Mouse (Mus musculus): ENCODE results near the gene Mapkapk3. TPM values are rescaled to one million over a fixed set of nuclear protein-coding genes. Genes with fewer than 3 reads are reported as not detected.

Gene Mapkapk3
- total and polyA plus RNA-seq, 3 experiments = 26.1 to 36.0 (median 29.0) TPM

DNA sequence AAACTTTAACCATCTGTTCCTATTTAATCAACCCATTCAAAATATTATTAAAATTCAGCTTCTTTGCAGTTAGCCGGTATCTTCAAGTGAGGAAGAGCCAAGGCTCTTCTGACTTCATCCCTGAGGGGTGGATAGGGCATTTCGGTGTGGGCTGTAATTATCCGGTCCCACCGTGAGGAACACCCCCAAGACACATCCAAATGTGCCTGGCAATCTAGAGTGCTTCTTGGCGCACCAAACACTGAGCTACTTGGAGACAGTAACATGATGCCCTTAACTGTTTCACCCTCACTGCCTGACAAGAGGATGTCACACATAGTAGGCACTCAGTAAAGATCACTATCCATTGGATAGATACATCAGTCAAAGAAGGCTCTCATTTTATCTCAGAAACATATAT, 53.5 kb downstream of the Mapkapk3 start:
- Histone ChIP-seq H3K27me3 (ENCODE audit: control insufficient read depth, insufficient read depth, low read length) (peaks cover 12% of the 10 kb centered on the region), H3K4me1 (ENCODE audit: control insufficient read depth, insufficient read depth, low read length) (no peaks in the 10 kb centered on the region), H3K36me3 (ENCODE audit: control insufficient read depth, insufficient read depth, low read length) (no peaks in the 10 kb centered on the region), H3K9ac (ENCODE audit: low read depth, low read length) (no peak overlapping the region), H3K4me3 (no peak overlapping the region), H3K27ac (no peak overlapping the region), H3K79me2 (replicated peaks; ENCODE audit: control insufficient read depth, insufficient read depth, low read length) (no peaks in the 10 kb centered on the region)
- no peak for DNase-seq
- TF ChIP-seq POLR2A (IDR thresholded peaks at IDR 0.05; ENCODE audit: insufficient read depth, low read depth, low read length) (no peak), CTCF (IDR thresholded peaks at IDR 0.05) (no peak), EP300 (IDR thresholded peaks at IDR 0.05; ENCODE audit: insufficient read depth, low read depth, low read length) (no peak)
- intact Hi-C loops (cut with DNase I) = no loop called here
- WGBS = 65% methylated on average over 5 of the region's 5 CpGs

GRCm38 (mm10) chr9:107235261-107235660, 54.4 kb downstream of the Mapkapk3 start:
- no peaks in the 10 kb centered on the region; the same call in 1 of the 2 replicates for H3K4me1 ChIP-seq (ENCODE audit: control insufficient read depth, insufficient read depth, low read length)

GRCm38 (mm10) chr9:107232140-107232539, 57.5 kb downstream of the Mapkapk3 start:
- DNase-seq = no peak
- H3K79me2 ChIP-seq (replicated peaks; ENCODE audit: control insufficient read depth, insufficient read depth, low read length) = no peaks in the 10 kb centered on the region
- TF ChIP-seq EP300 (IDR thresholded peaks at IDR 0.05; ENCODE audit: insufficient read depth, low read depth, low read length) (no peak), POLR2A (IDR thresholded peaks at IDR 0.05; ENCODE audit: insufficient read depth, low read depth, low read length) (no peak)
- H3K4me3 ChIP-seq = peak overlapping the region; percentile 58
- no peaks in the 10 kb centered on the region for H3K36me3 ChIP-seq (ENCODE audit: control insufficient read depth, insufficient read depth, low read length)
- H3K9ac ChIP-seq (ENCODE audit: low read depth, low read length) = no peak overlapping the region
- peaks cover 14% of the 10 kb centered on the region for H3K27me3 ChIP-seq (ENCODE audit: control insufficient read depth, insufficient read depth, low read length)
- intact Hi-C loops (cut with DNase I) = no loop called here
- 23% methylated on average over 9 of the region's 9 CpGs for WGBS
- no peaks in the 10 kb centered on the region; the same call in 1 of the 2 replicates for H3K4me1 ChIP-seq (ENCODE audit: control insufficient read depth, insufficient read depth, low read length)
- no peak overlapping the region for H3K27ac ChIP-seq

More at GRCm38 (mm10) chr9:107235261-107235660, 54.4 kb downstream of the Mapkapk3 start:
- no peak for DNase-seq
- Histone ChIP-seq H3K4me3 (no peak overlapping the region), H3K79me2 (replicated peaks; ENCODE audit: control insufficient read depth, insufficient read depth, low read length) (no peaks in the 10 kb centered on the region), H3K27ac (no peak overlapping the region), H3K36me3 (ENCODE audit: control insufficient read depth, insufficient read depth, low read length) (no peaks in the 10 kb centered on the region), H3K9ac (ENCODE audit: low read depth, low read length) (no peak overlapping the region), H3K27me3 (ENCODE audit: control insufficient read depth, insufficient read depth, low read length) (peaks cover 12% of the 10 kb centered on the region)
- WGBS = 35% methylated on average over 5 of the region's 5 CpGs
- TF ChIP-seq EP300 (IDR thresholded peaks at IDR 0.05; ENCODE audit: insufficient read depth, low read depth, low read length) (no peak), CTCF (IDR thresholded peaks at IDR 0.05) (no peak), POLR2A (IDR thresholded peaks at IDR 0.05; ENCODE audit: insufficient read depth, low read depth, low read length) (no peak)
- intact Hi-C loops (cut with DNase I) = no loop called here

DNA sequence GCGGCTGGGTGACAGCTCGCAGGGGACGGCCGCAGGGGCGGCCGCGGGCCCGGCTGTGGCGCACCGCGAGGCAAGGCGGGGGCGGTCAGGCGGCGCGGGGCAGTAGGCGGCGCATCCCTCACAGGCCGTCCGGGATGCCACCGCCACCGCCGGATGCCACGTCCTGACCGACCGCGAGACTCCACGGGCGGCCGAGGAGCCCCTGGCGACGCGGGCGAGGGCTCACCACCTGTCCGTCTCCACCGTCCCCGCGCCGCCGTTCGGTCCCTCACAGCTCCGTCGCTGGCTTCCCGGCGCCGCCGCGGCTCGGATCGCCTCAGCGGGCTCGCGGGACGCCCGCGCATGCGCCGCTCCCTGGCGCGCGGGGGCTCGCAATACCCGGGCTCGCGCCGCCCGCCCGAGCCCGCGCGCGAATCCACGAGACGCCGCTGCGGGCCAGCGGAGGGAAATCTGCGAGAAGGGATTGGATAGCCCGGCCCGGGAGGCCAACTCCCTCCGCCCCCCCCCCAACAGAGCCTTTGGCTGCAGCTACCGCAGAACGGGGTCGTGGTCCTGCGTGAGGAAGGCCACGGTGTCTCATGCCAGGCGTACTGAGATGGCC, 58.0 kb downstream of the Mapkapk3 start, which contains the start of gene Dock3:
Gene Dock3 (minus strand): TSS at position 371 of the 601 bp plus-strand sequence.
- WGBS = under 1% methylated on average over 87 of the region's 87 CpGs
- Histone ChIP-seq H3K9ac (ENCODE audit: low read depth, low read length) (peak within 1 kb of the TSS; percentile 56), H3K27ac (no peak within 1 kb of the TSS), H3K36me3 (ENCODE audit: control insufficient read depth, insufficient read depth, low read length) (no peaks in the 10 kb centered on the region), H3K79me2 (replicated peaks; ENCODE audit: control insufficient read depth, insufficient read depth, low read length) (no peaks in the 10 kb centered on the region), H3K27me3 (ENCODE audit: control insufficient read depth, insufficient read depth, low read length) (peaks cover 14% of the 10 kb centered on the region), H3K4me1 (ENCODE audit: control insufficient read depth, insufficient read depth, low read length) (no peaks in the 10 kb centered on the region; the same call in 1 of the 2 replicates), H3K4me3 (peak within 1 kb of the TSS; percentile 58)
- peak; percentile 76 for DNase-seq
- intact Hi-C loops (cut with DNase I) = no loop called here
- TF ChIP-seq CTCF (IDR thresholded peaks at IDR 0.05) (no peak), POLR2A (IDR thresholded peaks at IDR 0.05; ENCODE audit: insufficient read depth, low read depth, low read length) (no peak), EP300 (IDR thresholded peaks at IDR 0.05; ENCODE audit: insufficient read depth, low read depth, low read length) (no peak)

GRCm38 (mm10) chr9:107230991-107231538, 58.6 kb downstream of the Mapkapk3 start:
- peak overlapping the region; percentile 56 for H3K9ac ChIP-seq (ENCODE audit: low read depth, low read length)
- intact Hi-C loops (cut with DNase I) = no loop called here
- TF ChIP-seq EP300 (IDR thresholded peaks at IDR 0.05; ENCODE audit: insufficient read depth, low read depth, low read length) (no peak), POLR2A (IDR thresholded peaks at IDR 0.05; ENCODE audit: insufficient read depth, low read depth, low read length) (no peak), CTCF (IDR thresholded peaks at IDR 0.05) (peak; percentile 28; the same call in 1 of the 2 replicates)

DNA sequence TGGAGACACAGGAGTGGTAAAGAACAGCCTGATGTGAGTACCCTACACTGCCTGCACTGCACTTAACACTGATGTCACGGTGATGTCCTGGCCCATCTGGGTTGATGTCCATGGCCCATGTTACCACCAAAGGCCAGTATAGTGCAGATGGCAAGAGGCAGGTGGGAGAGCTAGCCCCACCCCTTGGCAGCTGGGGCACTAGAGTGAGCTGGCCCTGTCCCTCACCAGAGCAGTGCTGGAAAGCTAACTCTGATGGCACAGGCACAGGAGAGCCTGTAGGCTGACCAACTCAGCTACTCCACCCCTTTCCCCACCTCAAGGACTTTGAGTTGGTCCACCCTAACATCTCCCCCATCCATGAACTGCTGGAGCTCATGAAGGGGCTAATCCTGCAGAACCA, 65.1 kb downstream of the Mapkapk3 start:
- Histone ChIP-seq H3K27ac (no peak overlapping the region), H3K36me3 (ENCODE audit: control insufficient read depth, insufficient read depth, low read length) (no peaks in the 10 kb centered on the region), H3K27me3 (ENCODE audit: control insufficient read depth, insufficient read depth, low read length) (peaks cover 4% of the 10 kb centered on the region; the same call in 1 of the 2 replicates), H3K79me2 (replicated peaks; ENCODE audit: control insufficient read depth, insufficient read depth, low read length) (no peaks in the 10 kb centered on the region), H3K4me3 (no peak overlapping the region), H3K4me1 (ENCODE audit: control insufficient read depth, insufficient read depth, low read length) (no peaks in the 10 kb centered on the region), H3K9ac (ENCODE audit: low read depth, low read length) (no peak overlapping the region)
- TF ChIP-seq EP300 (IDR thresholded peaks at IDR 0.05; ENCODE audit: insufficient read depth, low read depth, low read length) = no peak
- TF ChIP-seq CTCF (IDR thresholded peaks at IDR 0.05) = no peak
- no peak for TF ChIP-seq POLR2A (IDR thresholded peaks at IDR 0.05; ENCODE audit: insufficient read depth, low read depth, low read length)
- intact Hi-C loops (cut with DNase I) = no loop called here
- WGBS = 83% methylated on average over 1 of the region's 1 CpGs
- DNase-seq = no peak

More at GRCm38 (mm10) chr9:107230991-107231538, 58.6 kb downstream of the Mapkapk3 start:
- H3K27me3 ChIP-seq (ENCODE audit: control insufficient read depth, insufficient read depth, low read length) = peaks cover 15% of the 10 kb centered on the region
- peak overlapping the region; percentile 58 for H3K4me3 ChIP-seq
- DNase-seq = peak in 1 of 2 experiments; percentile 34
- WGBS = 5% methylated on average over 43 of the region's 50 CpGs
- no peaks in the 10 kb centered on the region; the same call in 1 of the 2 replicates for H3K4me1 ChIP-seq (ENCODE audit: control insufficient read depth, insufficient read depth, low read length)
- no peaks in the 10 kb centered on the region for H3K79me2 ChIP-seq (replicated peaks; ENCODE audit: control insufficient read depth, insufficient read depth, low read length)
- H3K36me3 ChIP-seq (ENCODE audit: control insufficient read depth, insufficient read depth, low read length) = no peaks in the 10 kb centered on the region
- no peak overlapping the region for H3K27ac ChIP-seq

Small RNA genes within 50 kb of the gene (microRNA-seq; reads per million reads assigned to microRNA genes)
- gene Gm22238 = 0 to 0.77 reads per million in 2 experiments

Other genes starting within 250 kb of the Mapkapk3 start
- 1 to 10 TPM; 6.6 to 9.0 TPM for gene Dock3, start 58.0 kb downstream of the Mapkapk3 start, total RNA-seq (2021)
- 0.26 and 1.0 TPM in 2 replicates for gene Dock3, start 58.0 kb downstream of the Mapkapk3 start, polyA plus RNA-seq (2012; rRNA removed)
- 100 to 1,000 TPM; 151 to 167 TPM for gene Cish, start 6.1 kb upstream of the Mapkapk3 start, total RNA-seq (2021)
- gene Cish, start 6.1 kb upstream of the Mapkapk3 start, polyA plus RNA-seq (2012; rRNA removed) = 89.8 and 118 TPM in 2 replicates
- 10 to 100 TPM; 21.2 to 21.4 TPM for gene Hemk1, start 48.5 kb upstream of the Mapkapk3 start, total RNA-seq (2021)
- gene Hemk1, start 48.5 kb upstream of the Mapkapk3 start, polyA plus RNA-seq (2012; rRNA removed) = 30.3 and 37.0 TPM in 2 replicates
- gene 6430571L13Rik, start 50.7 kb upstream of the Mapkapk3 start, total RNA-seq (2021) = 1 to 10 TPM; 5.2 to 6.5 TPM
- gene 6430571L13Rik, start 50.7 kb upstream of the Mapkapk3 start, polyA plus RNA-seq (2012; rRNA removed) = 4.1 and 5.0 TPM in 2 replicates
- 10 to 100 TPM; 12.9 to 14.1 TPM for gene Cacna2d2, start 109.7 kb upstream of the Mapkapk3 start, total RNA-seq (2021)
- 10.5 and 13.3 TPM in 2 replicates for gene Cacna2d2, start 109.7 kb upstream of the Mapkapk3 start, polyA plus RNA-seq (2012; rRNA removed)
- gene Tmem115, start 244.1 kb upstream of the Mapkapk3 start, total RNA-seq (2021) = 10 to 100 TPM; 20.3 to 22.9 TPM
- gene Tmem115, start 244.1 kb upstream of the Mapkapk3 start, polyA plus RNA-seq (2012; rRNA removed) = 25.9 and 28.3 TPM in 2 replicates

Data from heart, adult 2 months (tissue).